Mouse (Mus musculus) spleen, adult 2 months (tissue): ENCODE results near the gene Med25.

Source experiments
- CTCF ChIP-seq: fragments of 200-500 bp; IDR thresholded peaks from 2 replicates; pipeline ENCODE4 v1.5.1; 2011; ENCODE audit warnings: mild to moderate bottlenecking, inconsistent platforms; ENCODE audit not compliant: insufficient read depth, insufficient read length, insufficient replicate concordance; ENCODE audit errors: extremely low read depth
- POLR2A ChIP-seq: fragments of 200-500 bp; IDR thresholded peaks from 2 replicates; pipeline ENCODE4 v1.6.1; 2011; ENCODE audit warnings: low read depth, low read length, inconsistent platforms

DNA sequence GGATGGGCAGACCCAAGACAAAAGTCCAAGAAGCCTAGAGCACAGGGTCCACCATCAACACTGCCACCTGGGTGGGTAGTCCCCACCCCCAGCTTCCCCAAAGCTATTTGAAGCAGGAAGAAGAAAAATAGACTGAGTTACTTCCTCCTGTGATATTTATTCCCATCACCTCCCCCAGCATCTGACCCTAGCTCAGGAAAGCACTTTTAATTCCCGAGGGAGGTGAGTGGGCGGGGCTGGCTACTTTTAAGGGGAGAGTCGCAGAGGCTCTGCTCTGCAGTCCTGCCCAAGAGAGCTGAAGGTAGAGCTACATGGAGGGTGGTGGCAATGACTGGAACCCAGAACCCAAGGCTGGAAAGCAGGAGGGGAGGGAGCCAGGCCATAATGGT lies 56.5 kb downstream of the Med25 start:
- TF ChIP-seq POLR2A (peak; percentile 54; the same call in 1 of the 2 replicates), CTCF (no peak)
